Mouse (Mus musculus) bone marrow macrophage, adult 2 months (primary cell): ENCODE results near the gene Gm47985.

Experiments used
- CTCF ChIP-seq: IDR thresholded peaks from 2 replicates; pipeline ENCODE4 v1.5.1; 2012; ENCODE audit warnings: low read depth, mild to moderate bottlenecking, low read length, moderate library complexity
- POLR2A ChIP-seq: IDR thresholded peaks from 2 replicates; pipeline ENCODE4 v1.6.1; 2012; ENCODE audit warnings: mild to moderate bottlenecking, low read depth, low read length, borderline replicate concordance

DNA sequence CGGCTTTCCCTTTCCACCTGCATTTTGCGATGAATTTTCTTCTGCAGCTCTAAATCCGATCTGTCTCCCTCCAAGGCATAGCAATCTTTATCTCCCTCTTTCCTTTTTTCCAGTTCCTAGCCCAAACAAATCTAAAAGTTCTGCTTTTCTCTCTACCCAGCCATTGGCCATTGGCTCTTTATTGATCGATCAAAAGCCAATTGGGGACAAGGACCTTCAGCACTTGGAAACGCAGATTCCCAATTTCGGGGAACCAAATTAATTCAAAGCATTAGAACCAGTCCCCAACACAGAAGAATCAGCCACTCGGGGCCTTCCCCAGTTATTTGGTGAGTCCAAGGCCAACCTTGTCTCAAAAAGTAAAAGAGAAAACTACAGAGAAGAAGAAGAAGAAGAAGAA, 49.7 kb upstream of the Gm47985 start:
- TF ChIP-seq CTCF, result no peak
- no peak for TF ChIP-seq POLR2A
